18 mouse cellular contexts compared by ENCODE assay signal in genomic region chr7:113026290-113027075, GRCm38 (mm10).
DNase-seq lines count a peak whose midpoint lies in the region; ATAC-seq and TF ChIP-seq lines count a peak whose summit lies in the region.
"Had no signal": no experiment of that assay in that cellular context is flagged by ENCODE, and none has a peak within 500 bp of the region (broad histone marks: within the 10 kb centered on the region; RNA-seq: fewer than 3 reads in every experiment).

No protein-coding gene starts in this region.

- H3K4me2 ChIP-seq in liver, embryonic 11.5 days = no peak overlapping the region
- H3K4me2 ChIP-seq: embryonic facial prominence, embryonic 13.5 days; forebrain, embryonic 12.5 days; heart, embryonic 12.5 days; hindbrain, embryonic 14.5 days; intestine, embryonic 15.5 days had no signal

- TF ChIP-seq POLR2A in cerebellum, adult 2 months (IDR thresholded peaks at IDR 0.05; ENCODE audit: borderline replicate concordance, insufficient read depth, low read length) = no peak
- no peak for TF ChIP-seq POLR2A in thymus, adult 2 months (IDR thresholded peaks at IDR 0.05; ENCODE audit: control insufficient read depth, extremely low read depth, insufficient read depth, low read length, poor library complexity)

- H3K4me3 ChIP-seq in cerebellum, adult 2 months (replicated peaks; ENCODE audit: insufficient read depth, low read depth, low read length) = no peak overlapping the region
- H3K4me3 ChIP-seq in thymus, adult 2 months (ENCODE audit: control insufficient read depth, insufficient read depth, low read length) = no peak overlapping the region
- H3K4me3 ChIP-seq in liver, embryonic 11.5 days (ENCODE audit: low read depth, low read length) = no peak overlapping the region
- H3K4me3 ChIP-seq: embryonic facial prominence, embryonic 13.5 days; forebrain, embryonic 12.5 days; heart, embryonic 12.5 days; hindbrain, embryonic 10.5 days; intestine, embryonic 15.5 days had no signal

- WGBS in cerebellum, adult 2 months = 9% methylated on average over 10 of the region's 10 CpGs
- 92% methylated on average over 10 of the region's 10 CpGs for WGBS in thymus, adult 2 months
- WGBS in liver, embryonic 11.5 days = 73% methylated on average over 10 of the region's 10 CpGs

- H3K9me3 ChIP-seq in liver, embryonic 11.5 days (ENCODE audit: control insufficient read depth, low read length) = no peaks in the 10 kb centered on the region
- H3K9me3 ChIP-seq: embryonic facial prominence, embryonic 13.5 days; forebrain, embryonic 12.5 days; heart, embryonic 12.5 days; hindbrain, embryonic 10.5 days; intestine, embryonic 15.5 days had no signal

- no peaks in the 10 kb centered on the region for H3K36me3 ChIP-seq in thymus, adult 2 months (ENCODE audit: control insufficient read depth, insufficient read depth, low read length)
- H3K36me3 ChIP-seq in liver, embryonic 11.5 days (ENCODE audit: control insufficient read depth, insufficient read depth, low read length) = no peaks in the 10 kb centered on the region
- H3K36me3 ChIP-seq: embryonic facial prominence, embryonic 13.5 days; forebrain, embryonic 12.5 days; heart, embryonic 12.5 days; hindbrain, embryonic 10.5 days; intestine, embryonic 15.5 days had no signal

- peak; percentile 52 for DNase-seq in cerebellum, adult 11 months
- peak; percentile 66 to 79 for DNase-seq in cerebellum, adult 2 months
- peak; percentile 42 to 45 for DNase-seq in cerebellum, postnatal 10 days
- DNase-seq in thymus, adult 2 months = no peak
- no peak for DNase-seq in liver, embryonic 11.5 days (ENCODE audit: low spot score)
- DNase-seq in layer of hippocampus, adult 9-11 months = no peak
- DNase-seq in layer of hippocampus, postnatal 36 days = no peak
- DNase-seq: adrenal gland, adult 8-10 months; adrenal gland, postnatal 36 days; forebrain, postnatal 0 days; gastrocnemius, postnatal 25 days; kidney, adult 18-20 months had no signal

- no peak overlapping the region for H3K9ac ChIP-seq in liver, embryonic 11.5 days (ENCODE audit: low read depth, low read length)
- H3K9ac ChIP-seq: embryonic facial prominence, embryonic 13.5 days; forebrain, embryonic 12.5 days; forebrain, postnatal 0 days; heart, embryonic 12.5 days; hindbrain, embryonic 14.5 days; intestine, embryonic 15.5 days had no signal

- H3K27ac ChIP-seq in cerebellum, adult 2 months (ENCODE audit: insufficient read depth, low read length) = peak overlapping the region; percentile 91; the same call in 1 of the 2 replicates
- H3K27ac ChIP-seq in thymus, adult 2 months (ENCODE audit: control insufficient read depth, insufficient read depth, low read length) = no peak overlapping the region
- H3K27ac ChIP-seq in liver, embryonic 11.5 days (ENCODE audit: low read depth, low read length) = no peak overlapping the region
- H3K27ac ChIP-seq: embryonic facial prominence, embryonic 13.5 days; forebrain, embryonic 12.5 days; hindbrain, embryonic 10.5 days; hindbrain, embryonic 14.5 days; intestine, embryonic 15.5 days had no signal

- H3K27me3 ChIP-seq in cerebellum, adult 2 months (ENCODE audit: control insufficient read depth, insufficient read depth, low read length) = no peaks in the 10 kb centered on the region
- no peaks in the 10 kb centered on the region for H3K27me3 ChIP-seq in thymus, adult 2 months (ENCODE audit: control insufficient read depth, insufficient read depth, low read length)
- H3K27me3 ChIP-seq in liver, embryonic 11.5 days (replicated peaks; ENCODE audit: control insufficient read depth, insufficient read depth, low read length) = no peaks in the 10 kb centered on the region
- H3K27me3 ChIP-seq: embryonic facial prominence, embryonic 13.5 days; heart, embryonic 12.5 days; intestine, embryonic 15.5 days had no signal

- no peak for TF ChIP-seq CTCF in cerebellum, adult 2 months (IDR thresholded peaks at IDR 0.05; ENCODE audit: borderline replicate concordance, insufficient read depth, low read depth, low read length)
- no peak for TF ChIP-seq CTCF in thymus, adult 2 months (IDR thresholded peaks at IDR 0.05; ENCODE audit: borderline replicate concordance, control insufficient read depth, extremely low read depth, insufficient read depth, low read length, poor library complexity)

- H3K4me1 ChIP-seq in cerebellum, adult 2 months (ENCODE audit: control insufficient read depth, insufficient read depth, low read length) = peaks cover 40% of the 10 kb centered on the region
- H3K4me1 ChIP-seq in thymus, adult 2 months (replicated peaks; ENCODE audit: control insufficient read depth, insufficient read depth, low read length) = no peaks in the 10 kb centered on the region
- H3K4me1 ChIP-seq in liver, embryonic 11.5 days (replicated peaks; ENCODE audit: control insufficient read depth, insufficient read depth, low read length) = no peaks in the 10 kb centered on the region
- H3K4me1 ChIP-seq: embryonic facial prominence, embryonic 13.5 days; forebrain, embryonic 12.5 days had no signal

- ATAC-seq in liver, embryonic 11.5 days (replicated peaks; ENCODE audit: low FRiP score) = no peak
- ATAC-seq: forebrain, postnatal 0 days; intestine, embryonic 15.5 days had no signal

Comparison
In these comparisons a context has a peak if more than half of its experiments do, and no peak if none do; other contexts are left out.
1. DNase-seq: peak in cerebellum, adult 11 months (single experiment), cerebellum, adult 2 months (2 of 2) and cerebellum, postnatal 10 days (2 of 2); none in thymus, adult 2 months (single experiment), liver, embryonic 11.5 days (single experiment), layer of hippocampus, adult 9-11 months (single experiment) and layer of hippocampus, postnatal 36 days (0 of 2).